Mouse (Mus musculus) erythroblast, embryonic 14.5 days (primary cell): ENCODE measurements at regions not wholly inside any gene's neighbourhood (a gene's known extent, or its start where the extent isn't known, plus 50 kb on each side); places are given as distances from the start of the nearest gene placed in this dataset.

Source experiments
- H3K27me3 ChIP-seq: 2 replicates; pipeline ENCODE4 v1.6.1; 2012; ENCODE audit warnings: inconsistent platforms; ENCODE audit not compliant: control insufficient read depth
- H3K36me3 ChIP-seq: 2 replicates; pipeline ENCODE4 v1.6.1; 2012; ENCODE audit warnings: mild to moderate bottlenecking, inconsistent platforms; ENCODE audit not compliant: control insufficient read depth
- H3K4me1 ChIP-seq: 2 replicates; pipeline ENCODE4 v1.6.1; 2012; ENCODE audit warnings: inconsistent platforms; ENCODE audit not compliant: control insufficient read depth
- H3K4me3 ChIP-seq: replicated peaks from 2 replicates; pipeline ENCODE3; 2012; ENCODE audit warnings: moderate library complexity, mild to moderate bottlenecking, inconsistent platforms
- H3K9me3 ChIP-seq: 2 replicates; pipeline ENCODE4 v1.6.1; 2012; ENCODE audit warnings: low read length, inconsistent platforms, mixed read lengths; ENCODE audit not compliant: control insufficient read depth
- GATA1 ChIP-seq: IDR thresholded peaks from 2 replicates; pipeline ENCODE4 v1.6.1; 2012; ENCODE audit warnings: low read length, inconsistent platforms, mixed read lengths
- TAL1 ChIP-seq: IDR thresholded peaks from 3 replicates; pipeline ENCODE4 v1.6.1; 2012; ENCODE audit warnings: low read length, inconsistent platforms, mixed read lengths

- TF ChIP-seq TAL1 (no peak), GATA1 (no peak)
Measured at GRCm38 (mm10) chr3:19829752-19830151, 127.1 kb upstream of the Cp start.

GRCm38 (mm10) chr3:19848031-19848735, 108.7 kb upstream of the Cp start:
- no peaks in the 10 kb centered on the region for H3K4me1 ChIP-seq
- H3K27me3 ChIP-seq: no peaks in the 10 kb centered on the region
- no peak overlapping the region for H3K4me3 ChIP-seq
- H3K9me3 ChIP-seq: no peaks in the 10 kb centered on the region
- no peak for TF ChIP-seq GATA1
- TF ChIP-seq TAL1: no peak
- H3K36me3 ChIP-seq: no peaks in the 10 kb centered on the region

More at GRCm38 (mm10) chr3:19829752-19830151, 127.1 kb upstream of the Cp start:
- Histone ChIP-seq H3K9me3 (no peaks in the 10 kb centered on the region), H3K4me3 (no peak overlapping the region), H3K27me3 (no peaks in the 10 kb centered on the region), H3K4me1 (no peaks in the 10 kb centered on the region), H3K36me3 (no peaks in the 10 kb centered on the region)

GRCm38 (mm10) chr3:19848736-19849269, 108.1 kb upstream of the Cp start:
- Histone ChIP-seq H3K4me3 (no peak overlapping the region), H3K27me3 (no peaks in the 10 kb centered on the region), H3K9me3 (no peaks in the 10 kb centered on the region), H3K4me1 (no peaks in the 10 kb centered on the region), H3K36me3 (no peaks in the 10 kb centered on the region)
- TF ChIP-seq GATA1 (no peak), TAL1 (no peak)

GRCm38 (mm10) chr3:19882623-19883022, 74.2 kb upstream of the Cp start:
- no peaks in the 10 kb centered on the region for H3K27me3 ChIP-seq
- H3K36me3 ChIP-seq: no peaks in the 10 kb centered on the region
- H3K4me1 ChIP-seq: no peaks in the 10 kb centered on the region
- no peak overlapping the region for H3K4me3 ChIP-seq
- H3K9me3 ChIP-seq: no peaks in the 10 kb centered on the region
- TF ChIP-seq GATA1 (no peak), TAL1 (no peak)

- TF ChIP-seq GATA1: no peak
- TF ChIP-seq TAL1: no peak
- no peaks in the 10 kb centered on the region for H3K36me3 ChIP-seq
- H3K4me1 ChIP-seq: peaks cover 6% of the 10 kb centered on the region
- H3K4me3 ChIP-seq: no peak overlapping the region
- H3K27me3 ChIP-seq: no peaks in the 10 kb centered on the region
- H3K9me3 ChIP-seq: no peaks in the 10 kb centered on the region
Measured at GRCm38 (mm10) chr3:19888405-19888804, 68.4 kb upstream of the Cp start.

GRCm38 (mm10) chr3:19894258-19894629, 62.6 kb upstream of the Cp start:
- Histone ChIP-seq H3K4me1 (peaks cover 34% of the 10 kb centered on the region), H3K9me3 (no peaks in the 10 kb centered on the region), H3K27me3 (no peaks in the 10 kb centered on the region), H3K36me3 (no peaks in the 10 kb centered on the region; the same call in 1 of the 2 replicates), H3K4me3 (peak overlapping the region; percentile 95)
- no peak for TF ChIP-seq GATA1
- TF ChIP-seq TAL1: no peak

GRCm38 (mm10) chr3:19894630-19895578, 62.0 kb upstream of the Cp start:
- no peaks in the 10 kb centered on the region for H3K27me3 ChIP-seq
- H3K9me3 ChIP-seq: no peaks in the 10 kb centered on the region
- peaks cover 34% of the 10 kb centered on the region for H3K4me1 ChIP-seq
- H3K4me3 ChIP-seq: peak overlapping the region; percentile 95
- H3K36me3 ChIP-seq: no peaks in the 10 kb centered on the region; the same call in 1 of the 2 replicates
- no peak for TF ChIP-seq GATA1
- TF ChIP-seq TAL1: no peak

GRCm38 (mm10) chr3:19895755-19896154, 61.1 kb upstream of the Cp start:
- Histone ChIP-seq H3K4me1 (peaks cover 34% of the 10 kb centered on the region), H3K4me3 (peak overlapping the region; percentile 95), H3K9me3 (no peaks in the 10 kb centered on the region), H3K27me3 (no peaks in the 10 kb centered on the region), H3K36me3 (no peaks in the 10 kb centered on the region; the same call in 1 of the 2 replicates)
- TF ChIP-seq TAL1: no peak

- peaks cover 34% of the 10 kb centered on the region for H3K4me1 ChIP-seq
- H3K27me3 ChIP-seq: no peaks in the 10 kb centered on the region
- no peaks in the 10 kb centered on the region; the same call in 1 of the 2 replicates for H3K36me3 ChIP-seq
- TF ChIP-seq TAL1: no peak
- no peak for TF ChIP-seq GATA1
- H3K9me3 ChIP-seq: no peaks in the 10 kb centered on the region
- H3K4me3 ChIP-seq: no peak overlapping the region
Measured at GRCm38 (mm10) chr3:19897140-19897539, 59.7 kb upstream of the Cp start.
